Mouse (Mus musculus) hindbrain, embryonic 16.5 days (tissue): ENCODE data around the gene Cby3. TPM values are rescaled to one million over a fixed set of nuclear protein-coding genes. Genes with fewer than 3 reads are reported as not detected.
"Not testable (repeated sequence)": the region's sequence is repeated elsewhere in the genome, so short reads cannot be mapped to it uniquely, and the experiment has no call there.

Source experiments
- ATAC-seq: fragments of 200-750 bp; cut with Nextera tagmentation; 2 replicates; pipeline ENCODE4 v1.8.0; 2017; ENCODE audit warnings: moderate TSS enrichment, moderate library complexity
- H3K27ac ChIP-seq: fragments of 300-500 bp; sonication (generic); 2 replicates; pipeline ENCODE4 v1.5.1; 2014; ENCODE audit warnings: low read depth, mild to moderate bottlenecking, control low read depth, low read length, moderate library complexity
- H3K27me3 ChIP-seq: fragments of 300-500 bp; sonication (generic); replicated peaks from 2 replicates; pipeline ENCODE4 v1.6.1; 2014; ENCODE audit warnings: low read length; ENCODE audit not compliant: control insufficient read depth, insufficient read depth
- H3K36me3 ChIP-seq: fragments of 300-500 bp; sonication (generic); 2 replicates; pipeline ENCODE4 v1.6.1; 2014; ENCODE audit warnings: mild to moderate bottlenecking, low read length, moderate library complexity, mixed read lengths; ENCODE audit not compliant: control insufficient read depth, insufficient read depth
- H3K4me1 ChIP-seq: fragments of 300-500 bp; sonication (generic); 2 replicates; pipeline ENCODE4 v1.6.1; 2014; ENCODE audit warnings: low read depth, low read length; ENCODE audit not compliant: control insufficient read depth, insufficient read depth
- H3K4me2 ChIP-seq: fragments of 300-500 bp; sonication (generic); 2 replicates; pipeline ENCODE4 v1.6.1; 2014; ENCODE audit warnings: mild to moderate bottlenecking, low read length, control low read depth, moderate library complexity
- H3K4me3 ChIP-seq: fragments of 300-500 bp; sonication (generic); 2 replicates; pipeline ENCODE4 v1.5.1; 2014; ENCODE audit warnings: mild to moderate bottlenecking, low read length, control low read depth, moderate library complexity
- H3K9ac ChIP-seq: fragments of 300-500 bp; sonication (generic); 2 replicates; pipeline ENCODE4 v1.6.1; 2014; ENCODE audit warnings: low read depth, mild to moderate bottlenecking, control low read depth, low read length, moderate library complexity
- H3K9me3 ChIP-seq: fragments of 300-500 bp; sonication (generic); 2 replicates; pipeline ENCODE4 v1.6.1; 2014; ENCODE audit warnings: mild to moderate bottlenecking, low read length, moderate library complexity; ENCODE audit not compliant: control insufficient read depth
- WGBS: fragments of 180-500 bp; shearing (Covaris S2); extraction: QIAGEN DNeasy Blood & Tissue Kit; methylation state at CpG from one replicate; pipeline ENCODE4 v1.1.7; 2014; 5-methylcytosine and 5-hydroxymethylcytosine counted together
- polyA plus RNA-seq: library from polyadenylated mRNA; unstranded; fragments of >200 nt; fragmentation: Nextera tagmentation; extraction: Ambion mirVana; gene quantifications from 2 replicates; pipeline ENCODE4 v1.2.1, GENCODE M21; 2015

Cby3 gene
- polyA plus RNA-seq, 1 experiment from 2014 or later: 2.6 TPM

- peaks cover 3% of the 10 kb centered on the region; the same call in 1 of the 2 replicates for H3K4me1 ChIP-seq
- H3K4me3 ChIP-seq: no peak overlapping the region
- H3K4me2 ChIP-seq: no peak overlapping the region
- no peaks in the 10 kb centered on the region for H3K9me3 ChIP-seq
- no peaks in the 10 kb centered on the region for H3K36me3 ChIP-seq
- no peak for ATAC-seq
- no peak overlapping the region for H3K27ac ChIP-seq
- no peak overlapping the region for H3K9ac ChIP-seq
- 61% methylated on average over 1 of the region's 1 CpGs for WGBS
- no peaks in the 10 kb centered on the region for H3K27me3 ChIP-seq
These were observed 1.1 kb downstream of the Cby3 start for GRCm38 (mm10) chr11:50355395-50355794.

DNA sequence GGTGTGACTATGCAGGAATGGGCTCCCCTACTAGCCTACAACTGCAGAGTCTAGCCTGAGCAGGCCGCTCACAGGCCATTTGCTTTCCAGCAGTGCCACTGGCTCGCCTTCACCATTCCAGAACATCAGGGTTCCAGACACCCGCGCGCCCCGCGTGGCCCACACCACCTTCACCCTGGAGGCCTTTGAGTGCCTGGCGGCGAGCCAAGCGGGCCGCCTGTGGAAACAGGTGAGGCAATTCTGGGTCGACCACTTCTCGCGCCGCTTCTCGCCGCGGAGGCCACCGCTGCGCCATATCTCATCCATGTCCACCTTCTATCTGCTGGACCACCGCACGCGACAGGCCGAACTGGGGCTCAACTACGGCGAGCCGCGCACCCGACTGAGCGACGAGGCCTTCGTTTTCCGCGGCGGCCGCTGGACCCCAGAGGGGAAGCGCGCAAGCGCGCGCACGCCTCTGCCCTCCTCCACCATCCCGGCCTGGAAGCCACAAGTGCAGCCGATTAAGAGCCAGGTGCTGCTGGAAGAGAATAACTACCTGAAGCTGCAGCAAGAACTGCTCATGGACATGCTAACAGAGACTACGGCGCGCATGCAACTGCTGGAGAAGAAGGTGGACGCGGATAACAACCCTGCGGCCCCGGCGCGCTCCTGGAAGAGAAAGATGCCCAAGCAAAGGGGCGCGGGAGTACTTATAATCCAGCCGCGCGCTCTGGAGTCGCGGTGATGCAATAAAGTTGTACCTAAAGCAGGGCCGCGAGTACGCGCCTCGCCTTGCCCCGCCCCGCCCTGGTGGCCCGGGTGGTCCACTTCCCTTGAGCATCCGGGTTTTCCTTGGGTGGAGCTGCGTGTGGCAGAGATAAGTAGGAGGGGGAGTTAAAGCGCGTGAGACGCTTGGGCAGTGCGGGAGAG lies 4.9 kb downstream of the Cby3 start:
- H3K27ac ChIP-seq: peak overlapping the region; percentile 80
- no peaks in the 10 kb centered on the region for H3K36me3 ChIP-seq
- H3K4me2 ChIP-seq: peak overlapping the region; percentile 89
- 1% methylated on average over 70 of the region's 74 CpGs for WGBS
- no peaks in the 10 kb centered on the region for H3K27me3 ChIP-seq
- H3K9ac ChIP-seq: peak overlapping the region; percentile 84
- H3K9me3 ChIP-seq: no peaks in the 10 kb centered on the region
- H3K4me1 ChIP-seq: peaks cover 3% of the 10 kb centered on the region; the same call in 1 of the 2 replicates
- ATAC-seq: peak; percentile 83
- peak overlapping the region; percentile 51 for H3K4me3 ChIP-seq

DNA sequence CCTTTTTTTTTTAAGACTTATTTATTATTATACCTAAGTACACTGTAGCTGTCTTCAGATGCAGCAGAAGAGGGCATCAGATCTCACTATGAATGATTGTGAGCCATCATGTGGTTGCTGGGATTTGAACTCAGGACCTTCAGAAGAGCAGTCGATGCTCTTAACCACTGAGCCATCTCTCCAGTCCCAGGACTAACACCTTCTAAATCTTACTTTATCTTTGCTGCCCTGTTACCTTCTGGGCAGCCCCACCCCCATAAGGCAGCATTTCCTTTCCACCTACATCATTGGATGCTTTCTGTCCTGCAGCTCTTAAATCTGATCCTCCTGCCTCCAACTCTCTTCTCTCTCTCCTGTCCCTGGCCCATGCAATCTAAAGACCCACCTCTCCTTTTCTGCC lies 7.0 kb downstream of the Cby3 start:
- H3K4me2 ChIP-seq, ATAC-seq, H3K36me3 ChIP-seq, H3K27me3 ChIP-seq, H3K4me1 ChIP-seq, H3K4me3 ChIP-seq, H3K9ac ChIP-seq, H3K27ac ChIP-seq, H3K9me3 ChIP-seq: not testable (repeated sequence)
- WGBS: 96% methylated on average over 1 of the region's 1 CpGs

DNA sequence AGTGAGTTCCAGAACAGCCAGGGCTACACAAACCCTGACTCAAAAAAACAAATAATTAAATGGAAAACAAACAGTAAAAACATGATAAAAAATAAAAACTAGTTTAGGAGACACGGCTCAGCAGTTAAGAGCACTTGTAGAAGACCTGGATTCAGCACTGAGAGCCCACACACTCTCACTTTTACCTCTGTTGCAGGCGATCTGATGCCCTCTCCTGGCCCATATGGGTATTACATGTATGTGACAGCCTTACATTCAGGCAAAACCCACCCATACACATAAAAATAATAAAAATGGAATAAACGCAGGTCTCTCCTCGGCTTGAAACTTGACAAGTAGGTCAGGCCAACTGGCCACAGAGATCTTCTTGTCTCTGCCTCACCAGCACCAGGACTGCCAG lies 10.3 kb downstream of the Cby3 start:
- peak; percentile 76 for ATAC-seq
- Histone ChIP-seq H3K36me3 (no peaks in the 10 kb centered on the region), H3K4me2 (no peak overlapping the region), H3K4me1 (no peaks in the 10 kb centered on the region), H3K9ac (no peak overlapping the region), H3K4me3 (no peak overlapping the region), H3K27ac (no peak overlapping the region), H3K9me3 (no peaks in the 10 kb centered on the region), H3K27me3 (no peaks in the 10 kb centered on the region)
- WGBS: 11% methylated on average over 4 of the region's 4 CpGs

- Histone ChIP-seq H3K9ac (no peak overlapping the region), H3K9me3 (no peaks in the 10 kb centered on the region), H3K27ac (no peak overlapping the region), H3K4me2 (no peak overlapping the region), H3K36me3 (no peaks in the 10 kb centered on the region), H3K4me3 (no peak overlapping the region), H3K4me1 (no peaks in the 10 kb centered on the region), H3K27me3 (no peaks in the 10 kb centered on the region)
- no peak for ATAC-seq
These were observed 11.1 kb downstream of the Cby3 start for GRCm38 (mm10) chr11:50365322-50365721.

DNA sequence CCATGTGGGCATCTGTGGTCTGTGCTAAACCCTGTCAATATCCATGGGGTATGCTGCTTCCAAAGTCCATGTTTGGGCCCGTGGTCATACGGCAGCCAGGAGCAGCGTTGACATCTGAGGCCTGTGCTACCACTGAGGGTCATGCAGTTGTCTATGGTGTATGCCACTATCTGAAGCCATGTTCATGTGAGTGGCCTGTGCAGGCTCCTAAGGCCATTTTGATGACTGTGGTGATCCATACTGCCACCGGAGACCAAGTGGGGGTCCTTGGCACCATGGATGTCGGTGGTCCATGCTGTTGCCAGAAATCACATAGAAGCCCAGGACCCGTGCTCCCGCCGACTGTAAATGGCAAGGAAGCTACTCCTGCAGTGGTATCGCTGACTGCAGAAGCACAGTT lies 13.3 kb downstream of the Cby3 start:
- no peak for ATAC-seq
- no peak overlapping the region for H3K27ac ChIP-seq

GRCm38 (mm10) chr11:50369360-50369911 lies 15.2 kb downstream of the Cby3 start:
- Histone ChIP-seq H3K4me1 (peaks cover 4% of the 10 kb centered on the region; the same call in 1 of the 2 replicates), H3K36me3 (no peaks in the 10 kb centered on the region), H3K4me3 (no peak overlapping the region), H3K4me2 (no peak overlapping the region), H3K9ac (no peak overlapping the region), H3K27ac (no peak overlapping the region), H3K27me3 (no peaks in the 10 kb centered on the region), H3K9me3 (no peaks in the 10 kb centered on the region)
- 89% methylated on average over 5 of the region's 5 CpGs for WGBS
- ATAC-seq: no peak

More for the DNA sequence above, 13.3 kb downstream of the Cby3 start:
- Histone ChIP-seq H3K27me3 (no peaks in the 10 kb centered on the region), H3K9me3 (no peaks in the 10 kb centered on the region), H3K4me2 (no peak overlapping the region), H3K9ac (no peak overlapping the region), H3K4me3 (no peak overlapping the region), H3K4me1 (peaks cover 4% of the 10 kb centered on the region; the same call in 1 of the 2 replicates), H3K36me3 (no peaks in the 10 kb centered on the region)
- 94% methylated on average over 9 of the region's 9 CpGs for WGBS

- WGBS: 46% methylated on average over 4 of the region's 4 CpGs
These were observed 16.7 kb downstream of the Cby3 start for GRCm38 (mm10) chr11:50370969-50371368.

DNA sequence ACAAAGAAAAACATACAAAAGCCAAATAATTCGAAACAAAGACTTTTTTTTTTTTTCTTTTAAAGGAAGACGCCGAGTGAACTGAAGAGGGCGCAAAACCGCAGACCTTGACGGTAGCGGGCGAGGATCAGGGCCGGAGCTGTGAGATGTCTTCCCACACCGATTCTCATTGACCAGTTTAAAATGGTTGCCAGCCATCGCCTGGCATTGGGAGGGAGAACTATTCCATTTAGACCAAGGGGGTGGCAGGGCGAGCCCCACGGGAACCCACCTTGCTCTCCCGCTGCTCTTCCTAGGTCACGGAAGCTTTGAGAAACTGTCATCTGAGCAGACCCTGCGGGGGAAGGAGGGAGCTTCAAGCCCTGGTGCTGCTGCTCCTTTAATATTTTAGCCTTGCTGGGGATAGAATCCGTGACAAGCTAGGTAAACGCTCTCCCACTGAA lies 17.2 kb downstream of the Cby3 start:
- 1% methylated on average over 18 of the region's 18 CpGs for WGBS
- H3K27ac ChIP-seq: peak overlapping the region; percentile 88
- peak overlapping the region; percentile 60 for H3K4me2 ChIP-seq
- peaks cover 7% of the 10 kb centered on the region for H3K4me1 ChIP-seq
- H3K36me3 ChIP-seq: no peaks in the 10 kb centered on the region
- H3K27me3 ChIP-seq: no peaks in the 10 kb centered on the region
- no peaks in the 10 kb centered on the region for H3K9me3 ChIP-seq
- peak; percentile 69; the same call in 1 of the 2 replicates for ATAC-seq
- H3K9ac ChIP-seq: peak overlapping the region; percentile 69
- H3K4me3 ChIP-seq: peak overlapping the region; percentile 37

More at GRCm38 (mm10) chr11:50370969-50371368, 16.7 kb downstream of the Cby3 start:
- Histone ChIP-seq H3K9ac (no peak overlapping the region), H3K4me1 (peaks cover 4% of the 10 kb centered on the region; the same call in 1 of the 2 replicates), H3K27ac (peak overlapping the region; percentile 68), H3K9me3 (no peaks in the 10 kb centered on the region), H3K36me3 (no peaks in the 10 kb centered on the region), H3K4me3 (no peak overlapping the region), H3K4me2 (peak overlapping the region; percentile 60), H3K27me3 (no peaks in the 10 kb centered on the region)
- 0 out of 2 replicates have a peak, but pooled peaks have one; percentile 48 for ATAC-seq
